ENCODE assay signal across 10 mouse cellular contexts in the genomic region with DNA sequence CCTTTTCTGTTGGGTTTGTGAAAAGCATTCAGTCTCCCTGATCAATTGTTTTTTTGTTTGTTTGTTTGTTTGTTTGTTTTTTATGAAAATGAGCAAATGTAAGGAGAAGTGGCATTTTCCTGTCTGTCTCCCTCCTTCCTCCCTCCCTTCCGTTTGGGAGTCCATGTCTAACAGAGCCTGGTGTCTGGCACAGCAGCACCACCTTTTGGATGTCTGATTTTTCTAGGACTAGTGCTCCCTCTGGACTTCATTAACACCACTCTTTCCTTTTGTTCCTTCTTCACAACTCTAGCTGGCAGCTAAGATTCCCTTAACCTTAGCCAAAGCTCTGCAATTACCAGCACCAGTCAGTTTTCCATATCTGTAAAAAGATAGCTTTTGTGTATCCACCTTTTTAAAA.
DNase-seq lines count a peak whose midpoint lies in the region; ATAC-seq lines count a peak whose summit lies in the region.
"Had no signal": no experiment of that assay in that cellular context is flagged by ENCODE, and none has a peak within 500 bp of the region (broad histone marks: within the 10 kb centered on the region; RNA-seq: fewer than 3 reads in every experiment).

No protein-coding gene starts in this region.

- no peak overlapping the region for H3K27ac ChIP-seq in embryonic facial prominence, embryonic 11.5 days (replicated peaks; ENCODE audit: low read depth, low read length)
- no peak overlapping the region for H3K27ac ChIP-seq in embryonic facial prominence, embryonic 10.5 days (replicated peaks)
- no peak overlapping the region for H3K27ac ChIP-seq in kidney, embryonic 15.5 days
- H3K27ac ChIP-seq: embryonic facial prominence, embryonic 15.5 days had no signal

- no peak overlapping the region for H3K4me2 ChIP-seq in embryonic facial prominence, embryonic 11.5 days (ENCODE audit: low read depth, low read length)
- H3K4me2 ChIP-seq in kidney, embryonic 15.5 days, result no peak overlapping the region
- H3K4me2 ChIP-seq: embryonic facial prominence, embryonic 15.5 days had no signal

- peak; percentile 2 for DNase-seq in embryonic facial prominence, embryonic 11.5 days (ENCODE audit: low spot score)
- DNase-seq in embryonic facial prominence, embryonic 10.5 days (ENCODE audit: low spot score), result no peak
- peak; percentile 3 for DNase-seq in kidney, postnatal 14 days
- DNase-seq in retina, postnatal 1 day, result peak; percentile 2
- DNase-seq in retina, embryonic 14.5 days (ENCODE audit: low spot score), result no peak
- DNase-seq in heart, postnatal 36 days, result peak; percentile 5 to 8

- 17% methylated on average over 1 of the region's 1 CpGs for WGBS in embryonic facial prominence, embryonic 11.5 days
- WGBS in embryonic facial prominence, embryonic 10.5 days, result 21% methylated on average over 1 of the region's 1 CpGs
- WGBS in kidney, embryonic 15.5 days, result 22% methylated on average over 1 of the region's 1 CpGs

- no peaks in the 10 kb centered on the region for H3K36me3 ChIP-seq in embryonic facial prominence, embryonic 11.5 days (replicated peaks; ENCODE audit: control insufficient read depth, insufficient read depth, low read depth, low read length)
- H3K36me3 ChIP-seq in embryonic facial prominence, embryonic 10.5 days (replicated peaks), result no peaks in the 10 kb centered on the region
- H3K36me3 ChIP-seq in kidney, embryonic 15.5 days, result no peaks in the 10 kb centered on the region
- H3K36me3 ChIP-seq: embryonic facial prominence, embryonic 15.5 days had no signal

- no peak overlapping the region for H3K9ac ChIP-seq in embryonic facial prominence, embryonic 11.5 days (replicated peaks; ENCODE audit: low read length)
- no peak overlapping the region for H3K9ac ChIP-seq in kidney, embryonic 15.5 days
- H3K9ac ChIP-seq: embryonic facial prominence, embryonic 15.5 days had no signal

- no peaks in the 10 kb centered on the region for H3K27me3 ChIP-seq in embryonic facial prominence, embryonic 11.5 days (ENCODE audit: control insufficient read depth, insufficient read depth, low read length)
- no peaks in the 10 kb centered on the region for H3K27me3 ChIP-seq in embryonic facial prominence, embryonic 10.5 days (replicated peaks; ENCODE audit: low read depth, poor library complexity, severe bottlenecking)
- H3K27me3 ChIP-seq in kidney, embryonic 15.5 days, result no peaks in the 10 kb centered on the region
- H3K27me3 ChIP-seq: embryonic facial prominence, embryonic 15.5 days had no signal

- no peak overlapping the region for H3K4me3 ChIP-seq in embryonic facial prominence, embryonic 11.5 days (ENCODE audit: low read depth, low read length)
- no peak overlapping the region for H3K4me3 ChIP-seq in embryonic facial prominence, embryonic 10.5 days
- no peak overlapping the region for H3K4me3 ChIP-seq in kidney, embryonic 15.5 days (replicated peaks)
- H3K4me3 ChIP-seq: embryonic facial prominence, embryonic 15.5 days; myocyte had no signal

- no peaks in the 10 kb centered on the region for H3K9me3 ChIP-seq in embryonic facial prominence, embryonic 11.5 days (replicated peaks; ENCODE audit: control insufficient read depth, low read length)
- no peaks in the 10 kb centered on the region for H3K9me3 ChIP-seq in embryonic facial prominence, embryonic 10.5 days
- H3K9me3 ChIP-seq in kidney, embryonic 15.5 days (replicated peaks), result no peaks in the 10 kb centered on the region
- H3K9me3 ChIP-seq: embryonic facial prominence, embryonic 15.5 days had no signal

- ATAC-seq in embryonic facial prominence, embryonic 11.5 days (replicated peaks; ENCODE audit: insufficient number of reproducible peaks, low FRiP score, low TSS enrichment, low read depth), result no peak
- ATAC-seq in kidney, embryonic 15.5 days (replicated peaks; ENCODE audit: low FRiP score), result no peak
- no peak for ATAC-seq in inflammation-experienced regulatory T-cells, adult 6 months

- H3K4me1 ChIP-seq in embryonic facial prominence, embryonic 11.5 days (ENCODE audit: control insufficient read depth, insufficient read depth, low read length), result no peaks in the 10 kb centered on the region
- no peaks in the 10 kb centered on the region for H3K4me1 ChIP-seq in embryonic facial prominence, embryonic 10.5 days
- no peaks in the 10 kb centered on the region for H3K4me1 ChIP-seq in kidney, embryonic 15.5 days
- H3K4me1 ChIP-seq: embryonic facial prominence, embryonic 15.5 days had no signal

- intact Hi-C loops in heart, postnatal 36 days (cut with DNase I), result loop anchor here (5.0 to 10.0 kb wide), 2 partner anchors 418 to 541 kb away; no protein-coding TSS in a partner anchor

Comparison
In these comparisons a context has a peak if more than half of its experiments do, and no peak if none do; other contexts are left out.
1. DNase-seq: peak in embryonic facial prominence, embryonic 11.5 days (single experiment), kidney, postnatal 14 days (single experiment), retina, postnatal 1 day (single experiment) and heart, postnatal 36 days (2 of 2); none in embryonic facial prominence, embryonic 10.5 days (single experiment) and retina, embryonic 14.5 days (single experiment).